Mouse (Mus musculus): Measurements from ENCODE around the gene Gabrp.

Gene Gabrp

GRCm38 (mm10) chr11:33513376-33513991, 65.3 kb downstream of the Gabrp start, which contains the start of gene Ranbp17:
Gene Ranbp17 (minus strand): TSS chr11:33513746.
- peak; percentile 13 for DNase-seq

- peak; percentile 37 for DNase-seq
These were observed 65.8 kb downstream of the Gabrp start for GRCm38 (mm10) chr11:33512854-33513375.

- no peak for DNase-seq
These were observed 69.4 kb downstream of the Gabrp start for GRCm38 (mm10) chr11:33509401-33509800.
